Mouse (Mus musculus) heart, adult 2 months (tissue): ENCODE measurements around the gene Hhipl1.

Experiments
- CTCF ChIP-seq: fragments of 200-600 bp; IDR thresholded peaks from 2 replicates; pipeline ENCODE4 v1.8.1; 2022; ENCODE audit warnings: antibody characterized with exemption, mild to moderate bottlenecking, moderate library complexity
- POLR2A ChIP-seq: fragments of 200-500 bp; IDR thresholded peaks from 2 replicates; pipeline ENCODE4 v1.6.1; 2011; ENCODE audit warnings: mild to moderate bottlenecking, low read depth, low read length, control low read depth; ENCODE audit not compliant: insufficient read depth

DNA sequence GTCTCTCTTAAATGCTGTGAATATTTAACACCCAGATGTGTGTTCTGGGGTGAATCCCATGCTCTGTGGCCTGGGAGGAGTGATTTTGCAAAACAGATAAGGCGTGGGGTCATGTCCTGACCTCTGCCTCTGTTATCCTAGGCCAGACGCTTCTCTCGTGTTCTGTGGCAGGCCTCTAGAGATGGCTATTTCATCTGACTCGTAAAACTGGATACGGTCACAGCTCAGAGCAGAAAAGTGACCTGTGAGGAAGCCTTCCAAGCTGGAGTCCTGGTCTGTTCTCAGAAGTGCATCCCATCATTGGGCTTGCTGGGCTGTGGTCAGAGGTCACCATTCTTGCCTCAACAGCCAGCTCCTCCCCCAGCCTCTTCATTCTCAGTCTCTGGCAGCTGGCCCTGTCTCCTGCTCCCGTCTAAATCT is 6.4 kb downstream of the Hhipl1 start:
- TF ChIP-seq CTCF (no peak), POLR2A (no peak)
